Mouse (Mus musculus): ENCODE results near the gene Pgghg.

DNA sequence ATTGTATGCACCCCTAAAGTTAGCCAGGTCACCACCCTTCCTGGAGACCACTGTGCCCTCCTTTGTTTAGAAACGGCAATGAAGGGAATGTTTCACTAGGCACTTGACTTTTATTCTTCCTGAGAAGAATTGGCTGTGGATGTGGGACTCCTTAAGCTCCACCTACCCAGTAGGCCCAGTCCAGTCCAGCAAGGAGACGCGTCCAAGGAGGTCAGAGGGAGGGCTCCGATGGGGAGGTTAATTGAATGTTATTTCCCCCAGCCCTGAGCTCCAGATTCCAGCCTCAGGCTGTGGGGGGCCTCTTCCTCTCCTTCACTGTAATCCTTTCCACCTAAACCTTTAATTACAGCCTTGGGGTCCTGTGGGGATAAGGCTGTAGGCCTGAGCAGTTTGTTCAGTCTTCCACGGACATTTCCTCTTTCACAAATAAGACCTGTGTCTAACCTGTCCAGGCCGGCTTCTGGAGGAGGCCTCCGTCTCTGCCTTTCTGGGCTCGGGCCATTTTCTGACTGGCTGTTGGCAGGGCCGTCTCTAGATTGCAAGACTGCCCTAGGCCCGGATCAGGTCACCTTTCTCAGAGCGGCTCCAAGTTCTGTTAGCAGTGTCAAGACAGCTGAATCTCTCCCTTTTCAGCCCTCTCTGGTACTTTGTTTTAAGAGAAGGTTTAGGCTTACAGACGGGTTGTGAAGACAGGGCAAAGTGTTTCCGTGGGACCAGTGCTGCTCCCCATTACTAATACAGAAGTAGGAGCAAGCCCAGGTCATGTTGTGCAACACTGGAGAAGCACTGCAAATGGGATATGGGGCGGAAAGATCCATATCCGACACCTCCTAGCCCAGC lies 38.9 kb upstream of the Pgghg start:
- TF ChIP-seq POLR2A (IDR thresholded peaks at IDR 0.05; ENCODE audit: insufficient read length, low read depth) (no peak), MYOG (IDR thresholded peaks at IDR 0.05; ENCODE audit: control insufficient read depth in 1 of 3, insufficient read depth in 1 of 3, insufficient read length in 2 of 3, low read depth in 2 of 3) (no peak), USF1 (IDR thresholded peaks at IDR 0.05; ENCODE audit: low read depth) (no peak), MAX (IDR thresholded peaks at IDR 0.05; ENCODE audit: low read depth) (no peak), E2F4 (IDR thresholded peaks at IDR 0.05; ENCODE audit: insufficient read depth) (no peak), POLR2AphosphoS2 (IDR thresholded peaks at IDR 0.05; ENCODE audit: insufficient read length, low read depth) (no peak), REST (IDR thresholded peaks at IDR 0.05; ENCODE audit: insufficient read depth, insufficient read length) (no peak), CEBPB (IDR thresholded peaks at IDR 0.05; ENCODE audit: insufficient read depth, poor library complexity, severe bottlenecking) (no peak), TCF12 (IDR thresholded peaks at IDR 0.05; ENCODE audit: insufficient read depth, poor library complexity, severe bottlenecking) (no peak), TCF3 (IDR thresholded peaks at IDR 0.05; ENCODE audit: insufficient read length, low read depth) (no peak), MYOD1 (IDR thresholded peaks at IDR 0.05; ENCODE audit: control insufficient read depth in 1 of 3, insufficient read length in 2 of 3, low read depth in 2 of 3) (no peak), SRF (IDR thresholded peaks at IDR 0.05; ENCODE audit: control insufficient read depth, insufficient read length, low read depth) (no peak)
